Mouse (Mus musculus) forebrain, embryonic 11.5 days (tissue): ENCODE results near the gene Klk1b22. TPM values are rescaled to one million over a fixed set of nuclear protein-coding genes. Genes with fewer than 3 reads are reported as not detected.
"Not testable (repeated sequence)": the region's sequence is repeated elsewhere in the genome, so short reads cannot be mapped to it uniquely, and the experiment has no call there.

Experiments
- ATAC-seq: fragments of 200-750 bp; cut with Nextera tagmentation; replicated peaks from 2 replicates; pipeline ENCODE4 v1.8.0; 2017; ENCODE audit warnings: moderate TSS enrichment; ENCODE audit not compliant: low FRiP score
- DNase-seq: peaks from one replicate; pipeline ENCODE4 v3.0.0-alpha.2; 2017; ENCODE audit warnings: low spot score
- H3K27ac ChIP-seq: fragments of 300-500 bp; sonication (generic); 2 replicates; pipeline ENCODE4 v1.5.1; 2014; ENCODE audit warnings: low read depth, low read length
- H3K27me3 ChIP-seq: fragments of 300-500 bp; sonication (generic); 2 replicates; pipeline ENCODE4 v1.6.1; 2014; ENCODE audit warnings: mild to moderate bottlenecking, low read length, mixed read lengths; ENCODE audit not compliant: control insufficient read depth, insufficient read depth
- H3K36me3 ChIP-seq: fragments of 300-500 bp; sonication (generic); 2 replicates; pipeline ENCODE4 v1.6.1; 2014; ENCODE audit warnings: mild to moderate bottlenecking, low read length, moderate library complexity, mixed read lengths; ENCODE audit not compliant: control insufficient read depth, insufficient read depth
- H3K4me1 ChIP-seq: fragments of 300-500 bp; sonication (generic); replicated peaks from 2 replicates; pipeline ENCODE4 v1.6.1; 2014; ENCODE audit warnings: low read length, mixed read lengths; ENCODE audit not compliant: control insufficient read depth, insufficient read depth
- H3K4me2 ChIP-seq: fragments of 300-500 bp; sonication (generic); 2 replicates; pipeline ENCODE4 v1.6.1; 2014; ENCODE audit warnings: low read depth, mild to moderate bottlenecking, low read length, moderate library complexity, mixed read lengths; ENCODE audit not compliant: severe bottlenecking
- H3K4me3 ChIP-seq: fragments of 300-500 bp; sonication (generic); 2 replicates; pipeline ENCODE4 v1.5.1; 2014; ENCODE audit warnings: low read depth, low read length
- H3K9ac ChIP-seq: fragments of 300-500 bp; sonication (generic); 2 replicates; pipeline ENCODE4 v1.6.1; 2014; ENCODE audit warnings: low read length
- H3K9me3 ChIP-seq: fragments of 300-500 bp; sonication (generic); 2 replicates; pipeline ENCODE4 v1.6.1; 2016; ENCODE audit warnings: low read length, mixed read lengths; ENCODE audit not compliant: control insufficient read depth
- WGBS: fragments of 180-500 bp; shearing (Covaris S2); extraction: QIAGEN DNeasy Blood & Tissue Kit; methylation state at CpG from one replicate; pipeline ENCODE4 v1.1.7; 2014; 5-methylcytosine and 5-hydroxymethylcytosine counted together
- polyA plus RNA-seq: library from polyadenylated mRNA; unstranded; fragments of >200 nt; fragmentation: Nextera tagmentation; extraction: Ambion mirVana; gene quantifications from 2 replicates; pipeline ENCODE4 v1.2.1, GENCODE M21; 2014

Klk1b22 gene
- polyA plus RNA-seq: not detected in 2 replicates

- Histone ChIP-seq H3K27ac (no peak within 1 kb of the TSS), H3K4me2 (no peak within 1 kb of the TSS), H3K36me3 (no peaks in the 10 kb centered on the region), H3K4me3 (no peak within 1 kb of the TSS), H3K4me1 (no peaks in the 10 kb centered on the region), H3K9ac (no peak within 1 kb of the TSS), H3K9me3 (no peaks in the 10 kb centered on the region), H3K27me3 (no peaks in the 10 kb centered on the region)
- DNase-seq (no peak), ATAC-seq (no peak)
- whole genome bisulfite sequencing: 78% methylated on average over 4 of the region's 4 CpGs
These were observed at the start of gene Klk1b22 for GRCm38 (mm10) chr7:44112373-44112772. Klk1b22 (plus strand) TSS chr7:44112673.

GRCm38 (mm10) chr7:44072117-44072516 lies 40.4 kb upstream of the Klk1b22 start:
- no peak for ATAC-seq
- no peaks in the 10 kb centered on the region for H3K4me1 ChIP-seq
- 80% methylated on average over 2 of the region's 2 CpGs for WGBS
- no peak overlapping the region for H3K4me3 ChIP-seq
- DNase-seq: no peak
- no peak overlapping the region for H3K27ac ChIP-seq
- no peak overlapping the region for H3K9ac ChIP-seq
- H3K4me2 ChIP-seq: no peak overlapping the region
- H3K9me3 ChIP-seq: no peaks in the 10 kb centered on the region
- H3K36me3 ChIP-seq: no peaks in the 10 kb centered on the region
- H3K27me3 ChIP-seq: no peaks in the 10 kb centered on the region

GRCm38 (mm10) chr7:44077703-44078102 lies 34.8 kb upstream of the Klk1b22 start:
- WGBS: 54% methylated on average over 1 of the region's 1 CpGs
- H3K9me3 ChIP-seq: no peaks in the 10 kb centered on the region
- no peak for DNase-seq

GRCm38 (mm10) chr7:44096111-44096510 lies 16.4 kb upstream of the Klk1b22 start:
- no peaks in the 10 kb centered on the region for H3K27me3 ChIP-seq
- no peaks in the 10 kb centered on the region for H3K4me1 ChIP-seq
- H3K4me2 ChIP-seq: no peak overlapping the region
- H3K9me3 ChIP-seq: no peaks in the 10 kb centered on the region
- WGBS: 90% methylated on average over 1 of the region's 1 CpGs
- H3K4me3 ChIP-seq: no peak overlapping the region
- DNase-seq (peak; percentile 20), ATAC-seq (no peak)
- no peak overlapping the region for H3K27ac ChIP-seq
- H3K36me3 ChIP-seq: no peaks in the 10 kb centered on the region
- no peak overlapping the region for H3K9ac ChIP-seq

More at GRCm38 (mm10) chr7:44077703-44078102, 34.8 kb upstream of the Klk1b22 start:
- Histone ChIP-seq H3K36me3 (no peaks in the 10 kb centered on the region), H3K4me2 (no peak overlapping the region), H3K27ac (no peak overlapping the region), H3K4me1 (no peaks in the 10 kb centered on the region), H3K27me3 (no peaks in the 10 kb centered on the region), H3K4me3 (no peak overlapping the region), H3K9ac (no peak overlapping the region)
- no peak for ATAC-seq

- H3K4me1 ChIP-seq, ATAC-seq: not testable (repeated sequence)
- 79% methylated on average over 3 of the region's 3 CpGs for WGBS
These were observed 10.4 kb upstream of the Klk1b22 start, which contains the start of gene Klk1b21 for GRCm38 (mm10) chr7:44102028-44102427. Klk1b21 (plus strand) TSS chr7:44102328.

GRCm38 (mm10) chr7:44123445-44123844 lies 11.0 kb downstream of the Klk1b22 start:
- no peak overlapping the region for H3K27ac ChIP-seq
- no peaks in the 10 kb centered on the region for H3K27me3 ChIP-seq
- H3K4me3 ChIP-seq: no peak overlapping the region
- H3K4me2 ChIP-seq: no peak overlapping the region
- 88% methylated on average over 6 of the region's 6 CpGs for WGBS
- ATAC-seq (no peak), DNase-seq (no peak)
- no peaks in the 10 kb centered on the region for H3K4me1 ChIP-seq
- no peak overlapping the region for H3K9ac ChIP-seq
- H3K36me3 ChIP-seq: no peaks in the 10 kb centered on the region
- H3K9me3 ChIP-seq: no peaks in the 10 kb centered on the region

More at GRCm38 (mm10) chr7:44102028-44102427, 10.4 kb upstream of the Klk1b22 start, which contains the start of gene Klk1b21:
- H3K9me3 ChIP-seq, H3K4me2 ChIP-seq, H3K4me3 ChIP-seq, H3K9ac ChIP-seq, H3K27ac ChIP-seq, H3K27me3 ChIP-seq, DNase-seq, H3K36me3 ChIP-seq: not testable (repeated sequence)

GRCm38 (mm10) chr7:44136467-44136866 lies 24.0 kb downstream of the Klk1b22 start, which contains the start of gene Klk1b16:
Klk1b16 (plus strand) TSS chr7:44136767.
- Histone ChIP-seq H3K9me3 (no peaks in the 10 kb centered on the region), H3K4me2 (no peak within 1 kb of the TSS), H3K36me3 (no peaks in the 10 kb centered on the region), H3K9ac (no peak within 1 kb of the TSS), H3K4me3 (no peak within 1 kb of the TSS), H3K27me3 (no peaks in the 10 kb centered on the region), H3K4me1 (no peaks in the 10 kb centered on the region), H3K27ac (no peak within 1 kb of the TSS)
- DNase-seq (no peak), ATAC-seq (no peak)
- 93% methylated on average over 3 of the region's 3 CpGs for WGBS

Other genes with a start within 250 kb of the Klk1b22 start
- not detected in 2 replicates for gene Klk4, start 231.5 kb upstream of the Klk1b22 start, polyA plus RNA-seq
- gene Klk15, start 178.9 kb upstream of the Klk1b22 start, polyA plus RNA-seq: not detected in 2 replicates
- not detected in 2 replicates for gene Klk1b8, start 162.0 kb upstream of the Klk1b22 start, polyA plus RNA-seq
- gene Klk1b1, start 145.9 kb upstream of the Klk1b22 start, polyA plus RNA-seq: not detected in 2 replicates
- gene Klk1b9, start 136.6 kb upstream of the Klk1b22 start, polyA plus RNA-seq: not detected in 2 replicates
- gene Klk1b11, start 116.8 kb upstream of the Klk1b22 start, polyA plus RNA-seq: not detected in 2 replicates
- gene Klk1b26, start 100.5 kb upstream of the Klk1b22 start, polyA plus RNA-seq: not detected in 2 replicates
- gene Klk1b27, start 60.4 kb upstream of the Klk1b22 start, polyA plus RNA-seq: not detected in 2 replicates
- gene Klk1b21, start 10.3 kb upstream of the Klk1b22 start, polyA plus RNA-seq: not detected in 2 replicates
- not detected in 2 replicates for gene Klk1b16, start 24.1 kb downstream of the Klk1b22 start, polyA plus RNA-seq
- not detected in 2 replicates for gene Klk1b24, start 75.6 kb downstream of the Klk1b22 start, polyA plus RNA-seq
- not detected in 2 replicates for gene Klk1b3, start 85.5 kb downstream of the Klk1b22 start, polyA plus RNA-seq
- gene Klk1b4, start 94.8 kb downstream of the Klk1b22 start, polyA plus RNA-seq: not detected in 2 replicates
- not detected in 2 replicates for gene Klk1b5, start 103.3 kb downstream of the Klk1b22 start, polyA plus RNA-seq
- not detected in 2 replicates for gene Klk1, start 112.7 kb downstream of the Klk1b22 start, polyA plus RNA-seq
- gene Gm36864, start 123.5 kb downstream of the Klk1b22 start, polyA plus RNA-seq: not detected in 2 replicates
- gene 1700028J19Rik, start 134.0 kb downstream of the Klk1b22 start, polyA plus RNA-seq: 0.99 and 1.3 TPM in 2 replicates
- 167 and 178 TPM in 2 replicates for gene 2410002F23Rik, start 134.0 kb downstream of the Klk1b22 start, polyA plus RNA-seq
- 0.17 TPM in 1 of 2 replicates, not detected in the other for gene Acp4, start 144.7 kb downstream of the Klk1b22 start, polyA plus RNA-seq
- gene Gm15517, start 148.8 kb downstream of the Klk1b22 start, polyA plus RNA-seq: not detected in 2 replicates
- 3.2 TPM in 2 replicates for gene Clec11a, start 194.2 kb downstream of the Klk1b22 start, polyA plus RNA-seq
- gene Shank1, start 197.6 kb downstream of the Klk1b22 start, polyA plus RNA-seq: 3.6 and 4.2 TPM in 2 replicates